Mouse (Mus musculus) midbrain, embryonic 11.5 days (tissue): ENCODE results near the gene Fam126b. TPM values are rescaled to one million over a fixed set of nuclear protein-coding genes. Genes with fewer than 3 reads are reported as not detected.
A peak's percentile ranks its signal among the peaks of the same experiment; 100 is the strongest.

Source experiments
- ATAC-seq: fragments of 200-750 bp; cut with Nextera tagmentation; 2 replicates; pipeline ENCODE4 v1.8.0; 2017; ENCODE audit warnings: moderate TSS enrichment, moderate library complexity; ENCODE audit not compliant: low FRiP score
- DNase-seq: peaks from one replicate; pipeline ENCODE4 v3.0.0; 2015; ENCODE audit warnings: low spot score; ENCODE audit errors: missing footprints
- H3K27ac ChIP-seq: fragments of 300-500 bp; sonication (generic); 2 replicates; pipeline ENCODE4 v1.5.1; 2014; ENCODE audit warnings: low read depth, low read length
- H3K27me3 ChIP-seq: fragments of 300-500 bp; sonication (generic); 2 replicates; pipeline ENCODE4 v1.6.1; 2014; ENCODE audit warnings: mild to moderate bottlenecking, low read length, moderate library complexity, mixed read lengths; ENCODE audit not compliant: control insufficient read depth, insufficient read depth
- H3K36me3 ChIP-seq: fragments of 300-500 bp; sonication (generic); 2 replicates; pipeline ENCODE4 v1.6.1; 2014; ENCODE audit warnings: mild to moderate bottlenecking, low read length, moderate library complexity, mixed read lengths; ENCODE audit not compliant: control insufficient read depth, insufficient read depth
- H3K4me1 ChIP-seq: fragments of 300-500 bp; sonication (generic); 2 replicates; pipeline ENCODE4 v1.6.1; 2014; ENCODE audit warnings: low read length; ENCODE audit not compliant: control insufficient read depth, insufficient read depth
- H3K4me2 ChIP-seq: fragments of 300-500 bp; sonication (generic); 2 replicates; pipeline ENCODE4 v1.6.1; 2014; ENCODE audit warnings: mild to moderate bottlenecking, moderate library complexity
- H3K4me3 ChIP-seq: fragments of 300-500 bp; sonication (generic); 2 replicates; pipeline ENCODE4 v1.5.1; 2014; ENCODE audit warnings: low read depth, low read length
- H3K9ac ChIP-seq: fragments of 300-500 bp; sonication (generic); 2 replicates; pipeline ENCODE4 v1.6.1; 2014; ENCODE audit warnings: low read length
- H3K9me3 ChIP-seq: fragments of 300-500 bp; sonication (generic); 2 replicates; pipeline ENCODE4 v1.6.1; 2016; ENCODE audit warnings: low read length; ENCODE audit not compliant: control insufficient read depth
- WGBS: fragments of 180-500 bp; shearing (Covaris S2); extraction: QIAGEN DNeasy Blood & Tissue Kit; methylation state at CpG from one replicate; pipeline ENCODE4 v1.1.7; 2014; 5-methylcytosine and 5-hydroxymethylcytosine counted together
- polyA plus RNA-seq: library from polyadenylated mRNA; unstranded; fragments of >200 nt; fragmentation: Nextera tagmentation; extraction: Ambion mirVana; gene quantifications from 2 replicates; pipeline ENCODE4 v1.2.1, GENCODE M21; 2014

Gene Fam126b
- polyA plus RNA-seq, 1 experiment from 2014 or later, result 7.2 TPM

GRCm38 (mm10) chr1:58585373-58586170 lies 551 bp downstream of the Fam126b start:
- Histone ChIP-seq H3K27me3 (no peaks in the 10 kb centered on the region), H3K36me3 (no peaks in the 10 kb centered on the region), H3K4me2 (peak overlapping the region; percentile 58), H3K4me1 (peaks cover 9% of the 10 kb centered on the region), H3K9me3 (no peaks in the 10 kb centered on the region), H3K27ac (no peak overlapping the region; the same call in 1 of the 2 replicates), H3K4me3 (peak overlapping the region; percentile 82), H3K9ac (peak overlapping the region; percentile 72)
- 7% methylated on average over 36 of the region's 36 CpGs for WGBS
- ATAC-seq, result peak; percentile 84
- DNase-seq, result peak; percentile 91

- H3K36me3 ChIP-seq, result no peaks in the 10 kb centered on the region
- H3K9me3 ChIP-seq, result no peaks in the 10 kb centered on the region
- DNase-seq, result no peak
- H3K27me3 ChIP-seq, result no peaks in the 10 kb centered on the region
- H3K4me3 ChIP-seq, result no peak overlapping the region
- WGBS, result 78% methylated on average over 1 of the region's 1 CpGs
- H3K4me1 ChIP-seq, result peaks cover 9% of the 10 kb centered on the region
- no peak overlapping the region for H3K9ac ChIP-seq
- no peak overlapping the region for H3K27ac ChIP-seq
- no peak for ATAC-seq
- no peak overlapping the region for H3K4me2 ChIP-seq
These were observed 1.9 kb downstream of the Fam126b start for GRCm38 (mm10) chr1:58584271-58584670.

GRCm38 (mm10) chr1:58582611-58583010 lies 3.5 kb downstream of the Fam126b start:
- Histone ChIP-seq H3K9ac (no peak overlapping the region), H3K27me3 (no peaks in the 10 kb centered on the region), H3K4me3 (no peak overlapping the region), H3K4me1 (peaks cover 9% of the 10 kb centered on the region), H3K27ac (no peak overlapping the region), H3K4me2 (no peak overlapping the region), H3K9me3 (no peaks in the 10 kb centered on the region), H3K36me3 (no peaks in the 10 kb centered on the region)
- DNase-seq, result no peak
- no peak for ATAC-seq
- WGBS, result 74% methylated on average over 1 of the region's 1 CpGs

- Histone ChIP-seq H3K4me2 (no peak overlapping the region), H3K27me3 (no peaks in the 10 kb centered on the region), H3K9me3 (no peaks in the 10 kb centered on the region), H3K9ac (no peak overlapping the region), H3K4me3 (no peak overlapping the region), H3K27ac (no peak overlapping the region), H3K4me1 (no peaks in the 10 kb centered on the region), H3K36me3 (no peaks in the 10 kb centered on the region)
- ATAC-seq (no peak), DNase-seq (no peak)
- WGBS, result 83% methylated on average over 2 of the region's 2 CpGs
These were observed 6.9 kb downstream of the Fam126b start for GRCm38 (mm10) chr1:58579179-58579578.

GRCm38 (mm10) chr1:58570437-58570836 lies 15.7 kb downstream of the Fam126b start:
- no peaks in the 10 kb centered on the region; the same call in 1 of the 2 replicates for H3K4me1 ChIP-seq
- H3K36me3 ChIP-seq, result no peaks in the 10 kb centered on the region
- ATAC-seq (no peak), DNase-seq (no peak)
- 42% methylated on average over 4 of the region's 4 CpGs for WGBS
- no peaks in the 10 kb centered on the region for H3K27me3 ChIP-seq
- no peaks in the 10 kb centered on the region for H3K9me3 ChIP-seq
- H3K4me2 ChIP-seq, result no peak overlapping the region
- H3K27ac ChIP-seq, result no peak overlapping the region
- no peak overlapping the region for H3K9ac ChIP-seq
- no peak overlapping the region for H3K4me3 ChIP-seq

- Histone ChIP-seq H3K4me2 (no peak overlapping the region), H3K9me3 (no peaks in the 10 kb centered on the region), H3K4me1 (no peaks in the 10 kb centered on the region; the same call in 1 of the 2 replicates), H3K27me3 (no peaks in the 10 kb centered on the region), H3K36me3 (no peaks in the 10 kb centered on the region), H3K9ac (no peak overlapping the region), H3K4me3 (no peak overlapping the region), H3K27ac (no peak overlapping the region)
- ATAC-seq (no peak), DNase-seq (no peak)
These were observed 17.5 kb downstream of the Fam126b start for GRCm38 (mm10) chr1:58568456-58569130.

- no peaks in the 10 kb centered on the region for H3K36me3 ChIP-seq
- H3K4me1 ChIP-seq, result no peaks in the 10 kb centered on the region; the same call in 1 of the 2 replicates
- H3K27me3 ChIP-seq, result no peaks in the 10 kb centered on the region
- ATAC-seq, result no peak
- no peak overlapping the region for H3K27ac ChIP-seq
- no peak overlapping the region for H3K4me3 ChIP-seq
- no peak for DNase-seq
- no peak overlapping the region for H3K9ac ChIP-seq
- H3K4me2 ChIP-seq, result no peak overlapping the region
- no peaks in the 10 kb centered on the region for H3K9me3 ChIP-seq
These were observed 19.5 kb downstream of the Fam126b start for GRCm38 (mm10) chr1:58566621-58567020.

- Histone ChIP-seq H3K9ac (no peak overlapping the region), H3K9me3 (no peaks in the 10 kb centered on the region), H3K36me3 (no peaks in the 10 kb centered on the region), H3K4me1 (no peaks in the 10 kb centered on the region), H3K27ac (no peak overlapping the region), H3K4me3 (no peak overlapping the region), H3K27me3 (no peaks in the 10 kb centered on the region), H3K4me2 (no peak overlapping the region)
- DNase-seq (no peak), ATAC-seq (no peak)
- WGBS, result 91% methylated on average over 5 of the region's 5 CpGs
These were observed 21.1 kb downstream of the Fam126b start for GRCm38 (mm10) chr1:58564981-58565380.

GRCm38 (mm10) chr1:58562455-58562854 lies 23.7 kb downstream of the Fam126b start:
- DNase-seq, result peak; percentile 83

More at GRCm38 (mm10) chr1:58562455-58562854, 23.7 kb downstream of the Fam126b start:
- Histone ChIP-seq H3K27me3 (no peaks in the 10 kb centered on the region), H3K4me1 (no peaks in the 10 kb centered on the region), H3K9ac (no peak overlapping the region), H3K4me3 (no peak overlapping the region), H3K4me2 (no peak overlapping the region), H3K36me3 (no peaks in the 10 kb centered on the region), H3K27ac (no peak overlapping the region), H3K9me3 (no peaks in the 10 kb centered on the region)
- 90% methylated on average over 1 of the region's 1 CpGs for WGBS
- ATAC-seq, result no peak
